Mouse (Mus musculus): Measurements from ENCODE around the gene E130116L18Rik. TPM values are rescaled to one million over a fixed set of nuclear protein-coding genes. Genes with fewer than 3 reads are reported as not detected.

E130116L18Rik gene
- polyA plus RNA-seq (2017; shearing (Covaris generic)): not detected

GRCm38 (mm10) chr5:25222752-25223702 lies at the start of gene E130116L18Rik:
Gene E130116L18Rik, minus strand, starts transcription at chr5:25223153.

DNA sequence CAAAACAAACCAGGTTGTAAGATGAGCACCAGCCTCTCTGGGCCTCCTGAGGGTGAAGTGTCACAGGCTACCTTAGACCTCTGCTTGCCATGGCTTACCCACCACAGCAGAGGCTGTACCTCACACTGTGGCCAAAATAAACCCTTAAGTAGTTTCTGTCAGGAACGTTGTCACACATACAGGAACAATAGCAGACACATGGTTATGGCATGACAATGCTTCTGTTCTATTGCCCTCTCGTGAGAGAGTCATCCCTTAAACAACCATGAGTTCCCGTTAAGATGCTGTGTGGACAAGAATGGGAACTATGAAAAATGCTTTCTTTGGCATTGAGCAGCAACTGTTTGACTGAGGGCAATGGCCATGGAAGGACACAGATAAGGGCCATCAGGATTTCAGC lies 1.3 kb downstream of the E130116L18Rik start, which contains the start of gene Galnt11:
Gene Galnt11 (plus strand): TSS at position 301 of the 400 bp plus-strand sequence.

DNA sequence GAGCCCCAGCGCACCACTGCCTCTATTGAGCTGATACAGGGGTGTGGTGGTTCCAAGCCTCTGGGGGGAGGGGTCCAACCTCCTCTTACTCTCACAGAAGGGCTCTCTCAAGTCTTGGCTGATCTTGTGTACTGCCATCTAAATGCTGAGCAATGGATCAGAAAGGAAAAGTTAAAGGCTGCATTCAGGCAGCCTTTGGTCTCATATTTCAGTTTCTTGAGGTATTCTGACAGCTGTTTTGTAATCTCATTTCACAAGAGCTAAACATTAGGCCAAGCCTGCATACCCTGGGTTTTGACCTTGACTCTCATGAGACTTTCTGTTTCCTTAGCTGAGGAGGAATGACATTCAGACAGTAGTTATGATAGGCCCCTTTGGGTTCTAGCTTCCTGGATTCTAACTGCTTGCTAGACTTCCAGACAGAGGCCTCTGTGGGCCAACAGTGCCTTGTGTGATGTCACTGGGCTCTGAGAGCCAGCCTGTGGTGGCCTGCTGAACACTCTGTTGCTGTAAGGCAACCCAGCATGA lies 41.9 kb downstream of the E130116L18Rik start, which contains the start of gene Galntl5:
Gene Galntl5 (plus strand): TSS at position 457 of the 528 bp plus-strand sequence.

Other genes starting within 250 kb of the E130116L18Rik start
- gene Prkag2, start 122.5 kb downstream of the E130116L18Rik start, polyA plus RNA-seq (2017; shearing (Covaris generic)): 29.8 TPM
- gene Galntl5, start 41.7 kb downstream of the E130116L18Rik start, polyA plus RNA-seq (2017; shearing (Covaris generic)): not detected
- gene Galnt11, start 1.2 kb downstream of the E130116L18Rik start, polyA plus RNA-seq (2017; shearing (Covaris generic)): 24.2 TPM

Data from naive thymus-derived CD4-positive, alpha-beta T cell, adult 5 months (primary cell).